Mouse (Mus musculus) kidney, postnatal 36 days (tissue): ENCODE measurements around the gene Bpifb6.

Source experiments
- DNase-seq, 2 experiments: peaks; one replicate each; pipeline ENCODE4 v3.0.0; 2021 to 2022; ENCODE audit warnings: mixed read lengths in 2 of 2

Gene Bpifb6

DNA sequence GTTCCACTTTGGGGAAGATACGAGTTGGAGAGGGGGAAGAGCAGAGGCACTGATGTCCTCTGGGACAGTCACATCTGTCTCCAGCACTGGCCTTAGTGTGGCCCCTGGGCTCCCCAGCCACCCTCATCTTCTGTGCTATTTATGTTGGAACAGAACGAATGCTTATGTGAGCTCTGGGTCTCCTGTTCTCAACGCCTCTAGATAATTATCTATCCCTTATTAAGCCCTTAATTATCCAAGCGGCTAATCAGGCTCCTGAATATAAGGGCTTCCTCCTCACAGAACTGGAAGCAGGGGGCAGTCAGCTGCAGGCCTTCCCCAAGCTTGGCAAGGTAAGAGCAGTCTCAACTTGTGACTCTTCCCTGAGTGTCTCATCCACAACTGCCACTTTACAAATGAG lies at the start of gene Bpifb6:
Gene Bpifb6 (plus strand): TSS at position 301 of the 400 bp plus-strand sequence.
- no peak for DNase-seq

DNA sequence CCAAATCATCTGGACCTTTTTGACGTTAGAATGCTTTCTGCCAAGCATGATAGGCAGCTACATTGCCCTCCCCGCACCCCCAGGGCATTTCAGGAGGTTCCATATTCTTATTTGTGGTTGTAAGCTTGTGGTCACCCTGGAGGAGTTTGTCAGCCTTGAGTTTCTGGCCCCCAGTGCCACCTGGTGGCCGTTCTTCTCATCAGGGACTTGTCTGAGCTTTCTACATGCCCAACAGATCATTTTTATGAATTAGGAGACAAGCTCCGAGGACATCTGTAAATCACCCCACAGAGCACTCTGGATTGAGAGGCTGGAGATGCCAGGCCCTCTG lies 49.2 kb upstream of the Bpifb6 start:
- peak; percentile 46 to 83 for DNase-seq

GRCm38 (mm10) chr2:153853544-153853943 lies 46.6 kb upstream of the Bpifb6 start:
- DNase-seq: no peak

- DNase-seq: no peak
These were observed 40.6 kb upstream of the Bpifb6 start for GRCm38 (mm10) chr2:153859581-153859980.

DNA sequence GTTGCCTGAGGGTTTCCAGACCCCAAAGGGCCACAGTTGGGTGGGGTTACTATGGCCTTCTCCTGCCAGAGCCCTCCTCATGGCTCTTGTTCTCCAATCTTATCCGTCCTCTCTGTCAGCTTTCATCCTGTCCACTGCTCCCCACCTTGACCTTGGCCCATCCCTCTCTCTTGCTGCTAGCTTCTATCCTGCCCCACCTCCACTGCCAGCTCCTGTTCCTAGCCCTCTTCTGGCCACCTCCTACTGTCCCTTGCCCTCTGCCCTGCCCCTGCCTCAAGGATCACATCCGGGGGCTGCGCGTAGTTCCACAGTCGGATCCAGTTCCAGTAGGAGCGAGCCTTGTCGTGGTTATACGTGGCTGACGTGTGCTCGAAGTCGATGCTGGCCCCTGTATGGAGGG lies 39.9 kb upstream of the Bpifb6 start:
- DNase-seq: no peak

GRCm38 (mm10) chr2:153860715-153861114 lies 39.5 kb upstream of the Bpifb6 start:
- no peak for DNase-seq

DNA sequence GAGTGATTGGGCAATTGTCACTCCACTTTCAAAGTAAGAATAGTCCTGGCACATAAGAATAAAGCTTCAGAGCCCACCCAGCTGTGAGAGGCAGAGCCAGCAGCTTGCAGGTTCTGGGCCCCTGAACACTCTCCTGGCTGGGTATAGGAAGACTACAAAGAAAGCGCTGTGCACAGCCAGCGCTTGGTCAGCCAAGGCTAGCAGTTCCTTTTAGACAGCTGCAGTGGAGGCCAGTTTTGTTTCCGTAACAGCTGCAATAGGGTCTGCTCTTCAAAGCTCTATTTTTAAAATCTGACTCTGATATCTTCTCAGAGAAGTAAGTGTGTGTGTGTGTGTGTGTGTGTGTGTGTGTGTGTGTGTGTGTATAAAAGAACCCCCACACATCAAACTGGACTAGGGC lies 38.2 kb upstream of the Bpifb6 start:
- no peak for DNase-seq

- no peak for DNase-seq
These were observed 29.2 kb upstream of the Bpifb6 start, which contains the start of gene Sun5 for GRCm38 (mm10) chr2:153870984-153871383. TSS of gene Sun5 (minus strand) at chr2:153871084.

GRCm38 (mm10) chr2:153874745-153875144 lies 25.4 kb upstream of the Bpifb6 start, which contains the start of gene Bpifb2:
TSS of gene Bpifb2 (plus strand) at chr2:153875045.
- no peak for DNase-seq

- no peak for DNase-seq
These were observed 1.1 kb upstream of the Bpifb6 start for GRCm38 (mm10) chr2:153899111-153899510.

GRCm38 (mm10) chr2:153902726-153903125 lies 2.5 kb downstream of the Bpifb6 start:
- DNase-seq: no peak

- no peak for DNase-seq
These were observed 6.4 kb downstream of the Bpifb6 start for GRCm38 (mm10) chr2:153906626-153907025.

GRCm38 (mm10) chr2:153914151-153914550 lies 14.0 kb downstream of the Bpifb6 start:
- peak in 1 of 2 experiments; percentile 10 for DNase-seq

DNA sequence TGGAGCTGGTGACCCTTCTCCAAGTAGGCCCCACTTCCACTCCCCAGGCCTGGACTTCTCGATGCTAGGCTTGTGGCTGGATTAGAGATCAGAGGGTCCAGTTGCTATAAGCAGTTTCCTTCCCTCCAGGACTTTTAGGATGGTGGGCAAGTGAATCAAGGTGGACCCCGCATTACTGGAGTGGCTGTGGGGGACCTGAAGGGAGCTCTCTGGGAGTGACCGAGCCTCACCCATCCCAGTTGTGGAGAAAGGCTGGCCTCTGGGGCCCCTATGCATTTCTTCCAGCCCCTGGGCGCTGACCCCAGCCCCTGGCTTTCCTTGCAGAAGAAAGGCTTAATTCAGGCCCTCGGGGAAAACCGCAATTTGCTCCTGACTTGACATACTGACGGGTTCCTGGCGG lies 17.7 kb downstream of the Bpifb6 start, which contains the start of gene Bpifb3:
Gene Bpifb3 (plus strand): TSS at position 301 of the 400 bp plus-strand sequence.
- DNase-seq: no peak

DNA sequence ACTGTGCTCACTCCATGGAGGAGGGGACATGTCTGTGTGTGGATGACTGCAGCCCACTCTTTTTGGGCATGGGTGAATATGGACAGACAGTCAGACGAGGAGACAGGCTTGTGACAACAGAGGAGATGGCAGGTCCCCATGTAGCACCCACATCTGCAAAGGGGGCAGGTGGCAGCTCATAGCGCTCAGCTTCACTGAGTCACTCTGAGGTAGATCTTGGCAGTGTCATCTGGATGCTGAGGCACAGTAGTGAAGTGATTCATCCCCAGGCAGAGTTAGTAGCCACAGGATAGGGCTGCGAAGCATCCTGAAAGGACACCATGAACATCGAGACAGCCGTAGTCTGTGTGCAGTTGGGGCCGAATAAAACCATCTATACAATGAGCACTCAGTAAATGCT lies 21.1 kb downstream of the Bpifb6 start:
- DNase-seq: no peak

DNA sequence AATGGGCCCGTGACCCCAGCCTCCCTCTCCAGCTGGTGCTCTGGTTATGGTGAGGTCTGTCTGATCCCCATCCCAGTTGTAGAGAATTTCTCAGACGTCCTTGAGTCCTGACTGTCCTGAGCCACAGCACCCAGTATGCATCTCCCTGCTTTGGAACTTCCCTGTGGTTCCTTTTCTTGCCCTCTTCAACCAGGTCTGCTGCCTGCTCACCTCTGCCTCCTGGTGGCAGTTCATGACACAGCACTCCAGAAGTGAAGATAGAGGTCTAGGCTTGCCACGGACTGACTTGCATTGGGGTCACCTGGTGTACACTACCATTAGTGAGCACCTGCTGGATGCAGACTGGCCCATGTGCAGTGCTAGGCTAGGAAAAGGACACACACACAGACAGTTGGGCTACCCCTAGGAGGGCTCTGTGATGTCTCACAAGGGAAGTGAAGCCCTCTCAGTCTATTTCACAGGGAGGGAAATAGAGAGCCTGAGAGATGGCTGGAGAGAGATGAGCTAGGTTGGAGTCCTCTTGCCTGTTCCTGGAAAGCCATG lies 29.8 kb downstream of the Bpifb6 start:
- peak; percentile 2 to 75 for DNase-seq

- DNase-seq: no peak
These were observed 30.9 kb downstream of the Bpifb6 start for GRCm38 (mm10) chr2:153931125-153931524.

- no peak for DNase-seq
These were observed 33.1 kb downstream of the Bpifb6 start for GRCm38 (mm10) chr2:153933311-153933710.

DNA sequence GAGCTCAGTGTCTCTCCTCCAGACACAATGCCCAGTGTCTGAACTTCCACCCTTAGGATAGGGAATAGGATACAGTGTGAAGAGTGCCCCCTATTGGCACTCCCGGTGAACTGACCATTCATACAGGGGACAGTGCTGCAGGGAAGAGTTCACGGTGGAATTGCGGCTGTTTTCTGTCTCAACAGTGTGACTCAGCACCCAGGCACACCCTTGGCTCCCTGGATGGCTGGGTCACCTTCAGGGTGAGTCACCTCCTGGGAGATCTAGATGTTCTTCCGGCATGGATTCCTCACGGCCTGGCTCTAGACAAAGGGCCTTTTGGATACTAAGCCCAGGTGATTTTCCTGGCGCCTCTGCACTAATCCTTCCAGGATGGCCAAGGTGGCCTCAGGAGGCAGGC lies 35.2 kb downstream of the Bpifb6 start:
- DNase-seq: no peak

GRCm38 (mm10) chr2:153937843-153938242 lies 37.7 kb downstream of the Bpifb6 start, which contains the start of gene Bpifb4:
TSS of gene Bpifb4 (plus strand) at chr2:153938212.
- no peak for DNase-seq

- DNase-seq: peak; percentile 8 to 71
These were observed 43.3 kb downstream of the Bpifb6 start for GRCm38 (mm10) chr2:153943537-153943936.

GRCm38 (mm10) chr2:153944567-153944966 lies 44.4 kb downstream of the Bpifb6 start:
- no peak for DNase-seq

DNA sequence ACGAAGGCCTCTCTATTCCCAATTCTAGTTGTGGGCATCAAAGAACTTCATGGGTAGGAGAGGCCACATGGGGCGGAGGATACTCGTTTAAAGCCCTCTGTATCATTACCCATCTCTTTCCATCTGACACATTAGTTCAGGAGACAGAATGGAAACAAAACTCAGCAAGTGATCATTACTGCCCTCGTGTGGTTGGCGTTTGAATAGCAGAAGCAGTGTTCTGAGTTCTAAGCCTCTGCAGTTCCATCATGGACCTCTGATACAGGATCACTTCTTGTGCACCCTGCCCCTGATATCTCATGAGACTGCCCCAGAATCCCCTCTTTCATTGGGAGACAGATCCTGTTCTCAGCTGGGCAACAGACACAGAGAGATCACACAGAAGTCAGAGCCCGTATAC lies 52.7 kb downstream of the Bpifb6 start:
- DNase-seq: peak; percentile 31 to 79

- DNase-seq: peak; percentile 1 to 59
These were observed 53.6 kb downstream of the Bpifb6 start for GRCm38 (mm10) chr2:153953836-153954235.
